Mouse (Mus musculus) forebrain, embryonic 12.5 days (tissue): Measurements from ENCODE around the gene Kcnab3. TPM values are rescaled to one million over a fixed set of nuclear protein-coding genes. Genes with fewer than 3 reads are reported as not detected.

ENCODE experiments used
- ATAC-seq: fragments of 200-750 bp; cut with Nextera tagmentation; 2 replicates; pipeline ENCODE4 v1.8.0; 2017; ENCODE audit warnings: moderate TSS enrichment; ENCODE audit not compliant: low FRiP score
- H3K27ac ChIP-seq: fragments of 300-500 bp; sonication (generic); 2 replicates; pipeline ENCODE4 v1.5.1; 2016; ENCODE audit warnings: mild to moderate bottlenecking
- H3K27me3 ChIP-seq: fragments of 300-500 bp; sonication (generic); 2 replicates; pipeline ENCODE4 v1.6.1; 2016; ENCODE audit warnings: mild to moderate bottlenecking
- H3K36me3 ChIP-seq: fragments of 300-500 bp; sonication (generic); replicated peaks from 2 replicates; pipeline ENCODE4 v1.6.1; 2016; ENCODE audit warnings: mild to moderate bottlenecking
- H3K4me1 ChIP-seq: fragments of 300-500 bp; sonication (generic); 2 replicates; pipeline ENCODE4 v1.6.1; 2016
- H3K4me2 ChIP-seq: fragments of 300-500 bp; sonication (generic); 2 replicates; pipeline ENCODE4 v1.6.1; 2016; ENCODE audit warnings: mild to moderate bottlenecking, moderate library complexity
- H3K4me3 ChIP-seq: fragments of 300-500 bp; sonication (generic); replicated peaks from 2 replicates; pipeline ENCODE4 v1.5.1; 2016; ENCODE audit warnings: mild to moderate bottlenecking
- H3K9ac ChIP-seq: fragments of 300-500 bp; sonication (generic); 2 replicates; pipeline ENCODE4 v1.6.1; 2016; ENCODE audit warnings: mild to moderate bottlenecking
- H3K9me3 ChIP-seq: fragments of 300-500 bp; sonication (generic); 2 replicates; pipeline ENCODE4 v1.6.1; 2016
- WGBS: fragments of 180-500 bp; shearing (Covaris S2); methylation state at CpG from one replicate; pipeline ENCODE4 v1.1.7; 2016; 5-methylcytosine and 5-hydroxymethylcytosine counted together
- polyA plus RNA-seq: library from polyadenylated mRNA; unstranded; fragments of >200 nt; fragmentation: Nextera tagmentation; extraction: Ambion mirVana; gene quantifications from 2 replicates; pipeline ENCODE4 v1.2.1, GENCODE M21; 2016

The Kcnab3 gene
- polyA plus RNA-seq, 1 experiment from 2014 or later, result 5.5 TPM

DNA sequence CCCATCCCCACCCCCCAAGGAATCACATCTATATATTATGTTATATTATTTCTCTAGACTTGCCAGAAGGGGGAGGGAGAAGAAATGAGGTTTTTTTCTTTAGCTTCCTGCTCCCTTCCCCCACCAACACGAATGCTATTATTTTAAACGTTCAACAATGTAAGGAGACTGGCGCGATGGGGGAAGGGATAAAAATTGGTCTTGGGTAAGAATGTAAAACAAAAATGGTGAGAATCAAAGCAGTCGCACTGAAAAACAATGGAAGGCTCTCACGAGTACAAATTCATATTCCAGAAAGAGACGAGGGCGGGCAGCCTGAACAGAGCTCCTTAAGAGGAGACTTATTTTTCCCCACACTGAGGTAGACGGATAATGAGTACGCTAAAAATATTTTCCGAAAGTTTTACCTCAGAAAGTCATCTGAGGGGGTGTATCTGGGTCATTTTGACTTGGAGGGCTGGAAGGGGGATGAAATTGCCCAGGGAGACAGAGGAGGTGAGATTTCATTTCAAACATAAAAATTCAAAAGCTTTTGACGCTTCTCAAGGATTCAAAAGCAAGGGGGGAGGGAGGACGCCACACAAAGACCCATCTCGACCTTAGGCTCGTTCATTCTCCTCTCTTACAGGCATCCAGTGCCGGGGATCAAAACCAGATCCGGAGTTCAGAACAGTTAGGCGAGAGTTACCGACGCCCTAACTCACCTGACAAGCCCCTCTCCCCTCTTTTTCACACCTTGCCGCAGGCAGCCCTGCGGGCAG lies 41.0 kb downstream of the Kcnab3 start:
- Histone ChIP-seq H3K27ac (peak overlapping the region; percentile 100), H3K4me3 (peak overlapping the region; percentile 99), H3K27me3 (no peaks in the 10 kb centered on the region), H3K4me2 (peak overlapping the region; percentile 78), H3K4me1 (peaks cover 61% of the 10 kb centered on the region), H3K9me3 (no peaks in the 10 kb centered on the region), H3K9ac (peak overlapping the region; percentile 100), H3K36me3 (peaks cover 18% of the 10 kb centered on the region)
- no peak for ATAC-seq
- WGBS, result 0% methylated on average over 22 of the region's 22 CpGs

DNA sequence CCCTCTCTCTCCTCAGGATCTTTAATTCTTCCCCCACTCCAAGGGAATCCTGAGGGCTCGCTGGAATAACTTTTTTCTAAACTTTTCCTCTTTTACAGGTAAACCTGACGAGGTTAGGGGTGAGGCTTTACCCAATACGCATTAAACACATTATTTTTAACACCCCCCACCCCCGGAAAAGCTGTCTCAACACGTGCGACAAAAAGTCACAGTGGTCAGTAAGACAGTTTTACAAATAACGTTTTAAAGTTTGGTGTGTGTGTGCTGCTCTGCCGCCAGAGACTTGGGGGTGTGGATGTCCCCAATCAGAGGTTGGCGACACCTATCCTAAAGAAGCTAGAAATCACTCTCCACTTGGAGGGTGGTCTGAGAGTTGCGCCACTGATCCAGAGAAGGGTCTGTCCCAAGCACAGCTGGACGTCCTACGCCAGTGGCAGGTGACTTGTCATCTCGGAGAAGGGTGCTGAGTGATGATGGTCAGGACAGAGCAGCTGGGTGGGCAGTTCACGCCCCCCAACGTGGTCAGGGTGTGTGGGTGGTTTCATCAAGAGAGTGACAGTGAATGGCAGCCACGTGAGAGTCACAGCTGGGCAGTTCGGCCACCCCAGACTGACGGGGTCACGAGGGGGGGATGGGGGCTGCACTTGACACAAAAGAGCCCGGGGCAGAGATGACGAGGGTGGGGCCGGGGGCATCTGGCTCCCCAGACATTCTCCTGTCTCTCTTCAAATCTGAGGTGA lies 41.7 kb downstream of the Kcnab3 start:
- under 1% methylated on average over 22 of the region's 22 CpGs for WGBS
- peak overlapping the region; percentile 100 for H3K27ac ChIP-seq
- H3K4me1 ChIP-seq, result peaks cover 62% of the 10 kb centered on the region
- peak overlapping the region; percentile 100 for H3K9ac ChIP-seq
- peak overlapping the region; percentile 78 for H3K4me2 ChIP-seq
- H3K27me3 ChIP-seq, result no peaks in the 10 kb centered on the region
- peaks cover 15% of the 10 kb centered on the region for H3K36me3 ChIP-seq
- peak overlapping the region; percentile 99 for H3K4me3 ChIP-seq
- H3K9me3 ChIP-seq, result no peaks in the 10 kb centered on the region
- ATAC-seq, result peak; percentile 1; the same call in 1 of the 2 replicates

DNA sequence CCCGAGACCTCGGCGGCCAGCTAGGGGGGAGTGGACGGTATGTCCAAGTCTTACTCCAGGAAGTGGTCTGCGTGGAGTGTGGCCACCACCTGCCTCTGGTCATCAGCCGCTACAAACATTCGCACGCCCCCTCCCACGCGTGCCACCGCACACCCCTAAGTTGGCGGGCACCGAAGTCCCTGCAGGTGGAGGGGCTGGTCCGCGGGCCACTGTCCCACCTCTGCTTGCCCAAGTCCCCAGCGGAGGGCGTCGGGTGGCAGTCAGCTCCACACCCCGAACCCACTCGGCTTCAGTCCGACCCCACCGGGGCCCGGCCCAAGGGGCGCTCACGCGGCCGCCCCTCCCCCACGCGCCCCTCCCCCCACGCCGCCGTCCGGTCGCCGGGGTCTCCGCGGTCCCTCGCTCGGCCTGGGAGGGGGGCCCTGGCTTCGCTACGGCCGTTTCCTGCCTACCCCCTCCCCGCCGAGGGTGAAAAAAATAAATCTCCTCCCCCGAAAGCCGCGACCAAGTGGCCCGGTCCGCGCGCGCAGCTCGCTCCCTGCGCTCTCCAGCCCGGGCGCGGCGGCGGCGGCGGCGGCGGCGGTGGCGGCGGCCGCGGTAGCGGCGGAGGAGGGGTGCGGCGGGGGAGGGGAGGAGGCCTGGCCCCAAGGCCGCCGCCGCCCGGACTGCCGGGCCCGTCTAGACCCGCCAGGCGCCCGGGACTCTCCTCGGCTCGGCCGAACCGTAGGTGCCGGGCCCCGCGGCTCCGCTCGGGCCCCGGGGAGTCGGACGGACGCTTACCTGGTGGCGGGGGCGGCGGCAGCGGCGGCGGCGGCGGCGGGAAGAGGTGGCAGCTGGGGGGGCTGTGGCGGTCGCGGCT lies 42.5 kb downstream of the Kcnab3 start:
- under 1% methylated on average over 61 of the region's 106 CpGs for WGBS
- Histone ChIP-seq H3K4me1 (peaks cover 61% of the 10 kb centered on the region), H3K27me3 (no peaks in the 10 kb centered on the region), H3K36me3 (peaks cover 15% of the 10 kb centered on the region), H3K4me2 (peak overlapping the region; percentile 78), H3K9ac (peak overlapping the region; percentile 100), H3K27ac (peak overlapping the region; percentile 100), H3K4me3 (peak overlapping the region; percentile 99), H3K9me3 (no peaks in the 10 kb centered on the region)
- peak; percentile 30 for ATAC-seq

DNA sequence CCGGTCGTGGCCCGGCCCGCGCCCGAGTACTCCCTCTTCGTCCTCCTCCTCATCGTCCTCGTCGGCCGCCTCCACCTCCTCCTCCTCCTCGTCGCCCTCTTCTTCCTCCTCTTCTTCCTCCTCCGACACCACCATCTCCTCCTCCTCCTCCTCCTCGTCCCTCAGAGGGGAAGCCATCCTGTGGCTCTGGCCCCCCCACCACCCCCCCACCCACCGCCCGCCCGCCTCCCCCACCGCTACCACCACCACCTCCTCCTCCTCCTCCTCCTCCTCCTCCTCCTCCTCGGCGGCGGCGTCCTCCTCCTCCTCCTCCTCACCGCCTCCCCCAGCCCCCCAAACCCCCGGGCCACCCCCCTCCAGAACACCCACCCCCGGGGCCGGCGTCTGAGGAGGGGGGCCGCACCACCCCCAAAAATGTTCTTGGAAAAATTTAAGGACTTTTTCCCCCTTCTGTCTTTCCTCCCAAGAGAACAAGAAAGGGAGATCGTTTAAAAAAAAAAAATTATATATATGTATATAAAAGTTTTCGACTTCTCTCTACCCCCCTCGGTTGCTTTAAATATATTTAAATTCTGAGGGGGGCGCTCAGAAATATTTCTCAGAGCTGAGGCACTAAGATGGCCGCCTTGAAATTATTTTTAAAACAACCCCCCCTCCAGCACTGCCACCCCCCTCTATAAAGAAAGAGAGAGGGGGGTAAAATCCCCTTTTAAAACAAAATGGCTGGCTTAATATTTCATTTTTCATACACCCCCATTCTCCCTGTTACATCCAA lies 43.3 kb downstream of the Kcnab3 start, which contains the start of gene Chd3:
Chd3 (minus strand) TSS at position 192 of the 775 bp plus-strand sequence.
- Histone ChIP-seq H3K27ac (peak within 1 kb of the TSS; percentile 100), H3K36me3 (peaks cover 16% of the 10 kb centered on the region), H3K9ac (peak within 1 kb of the TSS; percentile 100), H3K4me2 (peak within 1 kb of the TSS; percentile 78), H3K4me1 (peaks cover 61% of the 10 kb centered on the region), H3K27me3 (no peaks in the 10 kb centered on the region), H3K9me3 (no peaks in the 10 kb centered on the region), H3K4me3 (peak within 1 kb of the TSS; percentile 99)
- 2% methylated on average over 15 of the region's 34 CpGs for WGBS
- no peak for ATAC-seq

DNA sequence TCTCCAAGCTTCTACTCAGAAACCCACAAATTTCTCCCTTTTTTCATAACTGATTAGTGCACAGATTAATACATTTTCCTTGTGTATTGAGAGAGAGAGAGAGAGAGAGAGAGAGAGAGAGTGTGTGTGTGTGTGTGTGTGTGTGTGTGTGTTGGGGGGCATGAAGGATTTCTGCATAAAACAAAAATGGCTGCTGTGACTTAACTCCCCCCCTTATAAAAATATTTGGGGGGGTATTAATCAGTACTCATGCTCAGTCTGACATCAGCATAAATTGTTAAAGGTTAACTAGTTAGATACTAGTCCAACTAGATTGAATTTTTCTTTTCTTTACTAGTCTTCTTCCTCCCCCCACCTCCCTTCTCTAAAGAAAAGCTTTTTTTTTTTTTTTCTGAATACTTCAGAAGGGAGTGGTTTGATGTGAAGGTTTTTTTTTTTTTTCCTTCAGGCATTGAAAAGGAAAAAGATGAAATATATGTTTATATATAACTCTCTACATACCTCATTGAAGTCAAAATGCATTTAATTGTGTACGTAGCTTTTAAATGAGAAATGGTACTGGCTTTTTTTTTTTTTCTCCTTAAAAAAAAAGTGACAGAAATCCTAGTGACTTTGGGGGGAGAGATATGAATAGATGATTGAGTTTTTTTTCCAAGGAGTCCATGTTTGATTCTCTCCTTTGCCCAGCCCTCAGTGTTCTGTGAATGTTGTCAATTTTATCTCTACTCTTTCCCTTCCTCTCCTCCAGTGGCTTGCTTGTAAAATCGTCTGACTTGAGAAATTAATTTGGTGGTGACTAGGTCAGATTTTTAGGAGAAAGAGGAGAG lies 44.1 kb downstream of the Kcnab3 start:
- Histone ChIP-seq H3K27me3 (no peaks in the 10 kb centered on the region), H3K4me3 (peak overlapping the region; percentile 99), H3K9ac (peak overlapping the region; percentile 100), H3K4me1 (peaks cover 53% of the 10 kb centered on the region), H3K4me2 (peak overlapping the region; percentile 78), H3K36me3 (peaks cover 16% of the 10 kb centered on the region), H3K9me3 (no peaks in the 10 kb centered on the region), H3K27ac (peak overlapping the region; percentile 100)
- 25% methylated on average over 2 of the region's 2 CpGs for WGBS
- ATAC-seq, result no peak

DNA sequence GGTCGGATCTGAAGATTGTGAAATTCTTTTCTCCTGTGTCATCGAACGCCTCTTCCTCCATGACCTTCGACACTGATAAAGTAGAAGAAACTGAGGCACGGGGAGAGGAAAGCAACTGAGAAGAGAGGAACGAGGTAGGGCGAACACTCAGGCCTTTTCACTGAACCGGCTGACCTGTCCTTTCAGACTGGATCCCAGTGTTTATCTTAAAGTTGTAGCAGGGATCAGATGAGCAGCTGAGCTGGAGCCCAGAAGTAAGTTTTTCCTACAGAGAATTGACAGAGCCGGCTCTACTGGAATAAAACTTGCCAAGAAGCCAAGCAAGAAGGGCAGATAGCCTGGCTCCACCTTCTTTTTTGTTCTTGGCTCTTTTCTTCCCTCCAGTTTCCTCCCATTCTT lies 44.8 kb downstream of the Kcnab3 start:
- peaks cover 47% of the 10 kb centered on the region for H3K4me1 ChIP-seq
- peak overlapping the region; percentile 36 for H3K4me2 ChIP-seq
- no peak overlapping the region for H3K4me3 ChIP-seq
- no peaks in the 10 kb centered on the region for H3K9me3 ChIP-seq
- peak overlapping the region; percentile 78 for H3K27ac ChIP-seq
- WGBS, result 17% methylated on average over 9 of the region's 9 CpGs
- no peaks in the 10 kb centered on the region for H3K27me3 ChIP-seq
- ATAC-seq, result no peak
- peaks cover 19% of the 10 kb centered on the region for H3K36me3 ChIP-seq
- H3K9ac ChIP-seq, result peak overlapping the region; percentile 45

DNA sequence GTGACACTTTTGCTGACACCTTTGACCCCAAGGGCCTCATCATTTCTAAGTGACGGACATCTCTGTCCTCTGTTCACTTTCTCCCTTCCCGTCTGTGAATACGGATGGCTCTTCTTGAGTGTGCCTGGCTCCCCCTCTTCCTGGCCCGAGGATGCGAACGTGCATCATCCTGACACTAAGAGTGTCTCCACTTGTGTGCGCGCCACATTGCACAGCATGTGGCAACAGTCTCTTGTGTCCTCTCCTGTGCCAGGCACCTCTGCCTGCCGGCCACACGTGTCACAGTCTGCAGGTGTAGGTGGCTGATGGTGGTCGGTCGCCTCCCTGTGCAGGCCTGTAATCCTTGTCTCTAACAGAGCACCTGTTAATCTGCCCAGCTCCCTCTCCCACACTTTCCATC lies 45.5 kb downstream of the Kcnab3 start:
- H3K4me2 ChIP-seq, result peak overlapping the region; percentile 36
- 40% methylated on average over 12 of the region's 12 CpGs for WGBS
- H3K27me3 ChIP-seq, result no peaks in the 10 kb centered on the region
- H3K4me1 ChIP-seq, result peaks cover 42% of the 10 kb centered on the region
- peak overlapping the region; percentile 8 for H3K4me3 ChIP-seq
- no peaks in the 10 kb centered on the region for H3K9me3 ChIP-seq
- H3K27ac ChIP-seq, result peak overlapping the region; percentile 78
- H3K36me3 ChIP-seq, result peaks cover 21% of the 10 kb centered on the region
- peak overlapping the region; percentile 45 for H3K9ac ChIP-seq
- no peak for ATAC-seq

DNA sequence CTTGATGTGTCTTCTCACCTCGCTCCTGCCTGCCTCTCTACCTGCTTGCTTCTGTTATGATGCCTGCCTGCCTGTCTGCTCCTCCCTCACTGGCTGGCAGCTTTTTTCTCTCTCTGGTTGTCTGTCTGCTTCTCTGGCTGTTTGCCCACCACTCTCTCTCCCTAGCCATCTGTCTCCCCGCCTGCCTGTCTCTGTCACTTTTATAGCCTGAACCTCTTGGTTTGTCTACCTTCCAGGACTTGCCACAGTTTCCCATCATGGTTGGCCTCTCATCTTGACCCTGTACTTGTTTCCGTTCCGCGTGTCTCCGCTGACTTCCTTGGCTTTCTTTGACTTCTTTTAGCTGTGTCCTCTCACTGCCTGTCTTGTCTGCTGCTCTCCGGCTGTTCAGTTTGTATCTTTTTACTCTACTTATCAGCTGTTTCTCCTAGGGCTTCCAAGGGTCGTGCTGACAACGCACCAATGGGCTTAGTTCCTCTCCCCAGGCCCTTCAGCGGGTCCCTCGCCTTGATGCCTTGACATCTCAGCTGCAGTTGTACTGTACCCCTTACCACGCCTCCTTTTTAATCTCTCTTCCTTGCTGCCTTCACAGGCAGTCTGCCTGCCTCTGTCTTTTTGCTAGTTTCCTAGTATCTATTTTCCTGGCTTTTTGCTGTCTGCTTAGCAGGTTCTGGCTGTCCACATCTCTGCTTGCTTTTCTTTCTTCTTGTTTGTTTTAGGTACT lies 46.2 kb downstream of the Kcnab3 start:
- 63% methylated on average over 12 of the region's 12 CpGs for WGBS
- H3K36me3 ChIP-seq, result peaks cover 21% of the 10 kb centered on the region
- peak overlapping the region; percentile 45; the same call in 1 of the 2 replicates for H3K9ac ChIP-seq
- H3K9me3 ChIP-seq, result no peaks in the 10 kb centered on the region
- H3K4me3 ChIP-seq, result peak overlapping the region; percentile 8; the same call in 1 of the 2 replicates
- H3K27me3 ChIP-seq, result no peaks in the 10 kb centered on the region
- ATAC-seq, result no peak
- H3K4me1 ChIP-seq, result peaks cover 42% of the 10 kb centered on the region
- H3K27ac ChIP-seq, result peak overlapping the region; percentile 78
- peak overlapping the region; percentile 36 for H3K4me2 ChIP-seq

DNA sequence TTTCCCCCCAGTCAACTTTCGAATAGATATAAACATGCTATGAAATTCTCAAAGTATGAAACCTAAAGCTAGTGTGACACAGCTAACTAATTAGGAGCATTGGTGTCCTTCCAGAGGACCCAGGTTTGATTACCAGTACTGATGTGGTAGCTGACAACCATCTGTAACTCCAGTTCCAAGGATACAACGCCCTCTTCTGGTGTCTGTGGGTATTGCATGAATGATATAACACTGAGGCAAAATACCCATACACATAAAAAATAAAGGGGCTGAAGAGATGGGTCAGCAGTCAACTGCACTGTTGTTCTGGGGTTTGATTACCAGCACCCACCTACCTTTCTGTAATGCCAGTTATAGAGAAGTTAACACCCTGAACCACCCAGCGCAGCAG lies 46.7 kb downstream of the Kcnab3 start:
- Histone ChIP-seq H3K27me3 (no peaks in the 10 kb centered on the region), H3K9me3 (no peaks in the 10 kb centered on the region), H3K27ac (peak overlapping the region; percentile 78), H3K9ac (no peak overlapping the region), H3K4me2 (no peak overlapping the region; the same call in 1 of the 2 replicates), H3K36me3 (peaks cover 22% of the 10 kb centered on the region), H3K4me3 (no peak overlapping the region), H3K4me1 (peaks cover 38% of the 10 kb centered on the region)
- 62% methylated on average over 3 of the region's 3 CpGs for WGBS
- no peak for ATAC-seq

DNA sequence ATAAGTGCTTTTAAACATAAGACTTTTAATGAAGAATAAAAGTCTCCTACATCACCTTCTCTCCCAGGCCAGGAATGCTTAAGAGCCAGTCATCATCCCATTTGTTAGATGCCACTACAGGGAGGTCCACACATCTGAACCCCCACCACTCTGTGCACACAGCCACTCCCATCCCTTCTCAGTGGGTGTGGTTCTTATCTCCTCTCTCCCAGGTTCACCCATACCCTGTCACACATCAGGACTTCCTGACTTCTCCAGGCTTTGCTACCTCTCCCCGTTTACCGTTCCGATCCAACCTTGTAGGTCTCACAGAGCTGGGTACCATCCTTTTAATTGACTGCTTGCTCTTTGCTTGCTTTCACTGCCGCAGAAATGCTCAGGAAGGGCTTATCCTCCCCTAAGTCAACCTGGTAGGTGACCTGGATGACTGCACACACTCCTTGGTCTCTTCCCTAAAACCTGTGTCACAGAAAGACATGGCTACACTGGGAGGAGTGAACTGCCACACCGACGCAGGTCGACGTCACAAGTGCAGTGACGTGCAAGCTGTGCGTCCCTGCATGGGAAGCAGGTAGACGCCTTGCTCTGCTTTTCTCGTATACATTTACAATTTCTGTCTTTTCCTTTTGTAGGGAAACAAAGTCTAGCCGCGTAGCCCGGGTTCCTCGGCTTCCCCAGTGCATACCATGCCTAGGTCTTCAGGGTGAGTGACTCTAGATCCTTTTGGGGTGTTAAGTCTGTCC lies 47.3 kb downstream of the Kcnab3 start:
- ATAC-seq, result no peak
- 92% methylated on average over 16 of the region's 16 CpGs for WGBS
- H3K4me3 ChIP-seq, result no peak overlapping the region
- no peaks in the 10 kb centered on the region for H3K27me3 ChIP-seq
- H3K4me1 ChIP-seq, result peaks cover 32% of the 10 kb centered on the region
- H3K36me3 ChIP-seq, result peaks cover 23% of the 10 kb centered on the region
- H3K9ac ChIP-seq, result no peak overlapping the region
- no peak overlapping the region; the same call in 1 of the 2 replicates for H3K4me2 ChIP-seq
- no peak overlapping the region for H3K27ac ChIP-seq
- no peaks in the 10 kb centered on the region for H3K9me3 ChIP-seq
